Mouse (Mus musculus) urinary bladder, adult 2 months (tissue): ENCODE data around the gene Eva1c. TPM values are rescaled to one million over a fixed set of nuclear protein-coding genes. Genes with fewer than 3 reads are reported as not detected.

Experiments
- DNase-seq: peaks from one replicate; pipeline ENCODE4 v3.0.0; 2022; ENCODE audit warnings: low spot score
- polyA plus RNA-seq: library from polyadenylated mRNA; depleted of rRNA; stranded (reverse); fragments of >200 nt; gene quantifications from 2 replicates; pipeline ENCODE4 v1.2.3, GENCODE M21; 2012

Gene Eva1c
- polyA plus RNA-seq, 1 experiment = 12.0 TPM

DNA sequence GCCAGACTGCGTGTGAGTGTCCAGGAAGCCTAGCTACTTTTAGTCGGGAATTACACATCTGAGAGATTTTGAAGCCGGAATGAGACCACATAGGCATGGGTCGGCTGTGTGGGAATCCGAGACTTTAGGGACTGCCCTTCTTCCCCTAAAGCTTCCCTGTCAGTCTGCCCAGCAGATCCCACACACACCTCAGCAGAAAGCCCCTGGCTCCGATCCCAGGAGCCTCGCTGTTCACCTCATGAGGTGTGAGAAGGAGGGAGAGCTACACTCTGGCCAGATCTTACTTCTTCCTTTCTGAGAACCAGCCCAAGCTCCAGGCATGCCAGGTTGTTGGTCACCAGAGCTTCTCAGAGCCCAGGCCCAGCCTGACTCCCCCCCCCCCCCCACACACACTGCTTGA lies 38.2 kb downstream of the Eva1c start:
- DNase-seq = no peak

DNA sequence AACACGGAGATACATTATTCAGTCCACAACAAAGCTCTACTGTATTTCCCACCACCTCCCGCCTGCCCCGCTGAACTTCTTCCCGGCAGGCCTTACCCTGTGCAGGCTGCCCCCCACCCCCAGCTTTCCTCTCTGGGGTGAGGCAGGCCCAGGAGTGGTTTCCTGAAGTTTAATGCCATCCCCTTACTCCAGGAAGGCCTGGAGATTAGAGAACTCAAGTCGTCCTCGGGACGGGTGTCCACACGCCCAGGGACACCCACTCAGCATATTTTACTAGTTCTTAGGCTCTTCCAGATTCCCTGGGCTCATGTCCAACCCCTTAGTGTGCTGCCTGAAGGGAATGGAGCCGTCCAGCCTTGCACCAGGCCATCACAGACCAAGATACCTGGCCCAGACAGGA lies 39.1 kb downstream of the Eva1c start:
- DNase-seq = no peak

- DNase-seq = no peak
Measured at GRCm38 (mm10) chr16:90868129-90868528, 41.6 kb downstream of the Eva1c start.

- DNase-seq = no peak
Measured at GRCm38 (mm10) chr16:90869361-90869760, 42.8 kb downstream of the Eva1c start.

DNA sequence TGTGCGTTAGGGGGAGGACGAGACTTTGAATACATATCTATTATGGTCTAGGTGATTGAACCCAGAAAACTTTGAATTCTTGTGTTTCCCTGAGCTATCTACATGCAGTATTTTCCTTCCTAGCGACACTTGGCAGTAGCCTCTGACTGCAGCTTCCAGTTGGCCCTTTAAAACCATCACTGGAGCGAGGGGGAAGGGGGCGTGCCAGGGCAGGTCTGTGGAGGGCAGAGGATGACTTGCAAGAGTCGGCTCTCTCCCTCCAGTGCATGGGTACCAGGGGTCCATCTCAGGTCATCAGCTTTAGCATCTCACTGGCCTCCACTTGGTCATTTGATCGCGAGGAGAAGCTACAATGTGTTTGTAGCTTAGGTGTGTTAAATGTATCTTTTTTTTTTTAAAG lies 46.4 kb downstream of the Eva1c start:
- no peak for DNase-seq

- no peak for DNase-seq
Measured at GRCm38 (mm10) chr16:90874536-90874935, 48.0 kb downstream of the Eva1c start.

DNA sequence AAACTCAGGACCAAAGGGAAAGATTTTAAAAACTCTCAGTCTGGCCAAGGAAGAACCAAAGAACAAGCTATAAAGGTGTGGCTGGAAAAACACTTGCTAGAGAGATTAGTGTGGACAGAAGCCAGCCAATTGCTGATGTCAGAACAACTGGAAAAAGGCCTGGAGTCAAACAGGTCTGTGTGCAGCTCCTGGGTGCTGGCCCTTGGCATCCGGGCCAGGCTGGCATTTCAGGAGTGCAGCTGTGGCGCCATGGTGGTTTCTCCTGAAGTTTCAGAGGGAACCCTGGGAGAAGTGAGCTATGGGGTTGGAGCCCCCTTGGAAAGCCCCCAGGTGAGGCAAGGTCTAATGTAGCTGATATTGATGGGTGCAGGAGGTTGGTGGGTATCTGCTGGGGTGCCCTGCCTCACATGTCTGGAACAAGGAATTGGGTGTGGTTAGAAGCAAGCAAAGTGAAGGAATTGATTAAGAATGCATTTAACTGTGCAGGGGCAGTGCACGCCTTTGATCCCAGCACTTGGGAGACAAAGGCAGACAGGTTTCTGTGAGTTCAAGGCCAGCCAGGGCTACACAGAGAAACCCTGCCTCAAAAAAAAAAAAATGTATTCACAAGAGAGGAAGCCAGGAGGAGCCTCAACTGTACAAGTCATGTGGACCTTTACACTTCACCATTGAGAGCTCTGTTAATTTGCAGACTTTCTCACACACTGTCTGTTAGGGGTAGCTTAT lies 51.8 kb downstream of the Eva1c start:
- DNase-seq = no peak

- DNase-seq = no peak
Measured at GRCm38 (mm10) chr16:90882501-90882977, 56.0 kb downstream of the Eva1c start.

- no peak for DNase-seq
Measured at GRCm38 (mm10) chr16:90885351-90885750, 58.8 kb downstream of the Eva1c start.

- DNase-seq = no peak
Measured at GRCm38 (mm10) chr16:90885781-90886565, 59.5 kb downstream of the Eva1c start.

DNA sequence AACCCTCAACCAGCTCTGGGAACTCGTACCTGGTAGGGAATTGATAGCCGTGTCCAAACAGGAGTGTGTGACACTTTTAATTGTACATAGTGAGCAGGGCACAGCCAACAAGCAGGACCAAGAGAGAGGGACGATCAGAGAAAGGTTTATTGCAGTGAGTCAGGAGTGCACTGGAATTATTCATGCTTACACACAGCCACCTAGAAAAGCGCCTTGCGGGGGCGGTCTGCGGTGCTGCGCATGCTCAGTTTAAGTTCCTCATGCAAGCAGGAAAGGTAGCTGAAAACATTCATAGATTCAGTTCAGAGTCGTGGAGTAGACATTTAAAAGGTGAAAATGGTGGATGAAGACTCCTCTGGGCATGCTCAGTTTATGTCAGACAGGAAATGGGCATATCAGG lies 64.2 kb downstream of the Eva1c start:
- no peak for DNase-seq

GRCm38 (mm10) chr16:90891601-90892000 lies 65.1 kb downstream of the Eva1c start:
- DNase-seq = no peak

GRCm38 (mm10) chr16:90892081-90892480 lies 65.6 kb downstream of the Eva1c start:
- no peak for DNase-seq

DNA sequence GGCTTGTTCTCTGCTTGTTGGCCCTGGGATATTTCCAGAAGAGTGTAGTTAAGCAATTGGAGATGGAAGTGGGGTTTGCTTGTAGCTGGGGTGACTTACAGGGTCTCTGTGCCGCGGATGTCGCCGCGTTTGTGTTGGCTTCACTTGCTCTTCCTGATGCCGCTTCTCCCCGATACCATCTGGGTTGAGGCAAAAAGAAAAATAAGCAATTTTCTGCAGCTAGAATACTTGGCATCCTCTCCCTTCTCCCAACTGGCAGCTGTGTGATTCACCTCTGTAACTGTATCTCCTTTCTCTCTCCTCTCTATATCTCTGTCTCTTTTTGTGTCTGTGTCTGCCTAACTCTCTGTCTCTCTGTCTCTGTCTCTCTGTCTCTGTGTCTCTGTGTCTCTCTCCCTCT lies 66.5 kb downstream of the Eva1c start:
- no peak for DNase-seq

GRCm38 (mm10) chr16:90893792-90894191 lies 67.3 kb downstream of the Eva1c start:
- DNase-seq = no peak

GRCm38 (mm10) chr16:90897651-90898050 lies 71.1 kb downstream of the Eva1c start:
- no peak for DNase-seq

- DNase-seq = no peak
Measured at GRCm38 (mm10) chr16:90899498-90899897, 73.0 kb downstream of the Eva1c start.

DNA sequence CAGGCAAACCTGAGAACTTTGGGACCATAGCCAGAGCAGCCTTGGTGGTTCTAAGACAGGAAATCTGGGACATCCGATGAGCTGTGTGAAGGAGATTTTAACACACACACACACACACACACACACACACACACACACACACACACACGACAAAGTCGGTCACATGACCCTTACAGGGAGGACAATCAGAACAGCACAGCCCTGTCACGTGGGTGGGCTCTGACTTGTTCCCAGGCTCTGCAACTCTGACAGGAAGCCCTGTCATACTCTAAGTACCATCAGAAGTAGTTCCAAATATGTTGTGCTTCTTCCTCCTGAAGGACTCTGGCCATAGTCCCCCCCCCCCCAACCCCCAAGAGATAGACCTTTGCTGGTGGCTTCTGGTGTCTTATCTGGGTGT lies 74.8 kb downstream of the Eva1c start:
- no peak for DNase-seq

- DNase-seq = no peak
Measured at GRCm38 (mm10) chr16:90903300-90903699, 76.8 kb downstream of the Eva1c start.

- no peak for DNase-seq
Measured at GRCm38 (mm10) chr16:90907250-90907649, 80.7 kb downstream of the Eva1c start.

GRCm38 (mm10) chr16:90910855-90911533 lies 84.5 kb downstream of the Eva1c start:
- DNase-seq = no peak

DNA sequence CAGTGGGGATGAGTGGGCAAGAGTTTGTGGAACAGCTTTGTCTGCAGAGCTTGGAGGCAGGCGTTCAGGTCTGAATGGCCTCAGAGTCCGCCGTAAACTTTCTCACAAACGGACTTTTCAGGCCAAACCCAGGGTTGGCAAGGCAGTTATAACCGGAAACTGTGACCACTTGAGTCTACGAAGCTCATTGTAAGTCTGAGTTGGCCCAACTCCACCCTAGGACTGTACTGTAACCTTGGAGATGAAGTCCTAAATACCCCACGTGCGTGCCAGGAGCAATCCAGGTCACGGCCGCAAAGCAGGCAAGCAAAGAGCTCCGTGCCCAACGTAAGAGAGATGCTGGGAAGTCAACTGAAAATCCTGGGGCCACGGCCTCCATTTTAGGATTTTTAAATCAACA lies 85.2 kb downstream of the Eva1c start:
- no peak for DNase-seq

DNA sequence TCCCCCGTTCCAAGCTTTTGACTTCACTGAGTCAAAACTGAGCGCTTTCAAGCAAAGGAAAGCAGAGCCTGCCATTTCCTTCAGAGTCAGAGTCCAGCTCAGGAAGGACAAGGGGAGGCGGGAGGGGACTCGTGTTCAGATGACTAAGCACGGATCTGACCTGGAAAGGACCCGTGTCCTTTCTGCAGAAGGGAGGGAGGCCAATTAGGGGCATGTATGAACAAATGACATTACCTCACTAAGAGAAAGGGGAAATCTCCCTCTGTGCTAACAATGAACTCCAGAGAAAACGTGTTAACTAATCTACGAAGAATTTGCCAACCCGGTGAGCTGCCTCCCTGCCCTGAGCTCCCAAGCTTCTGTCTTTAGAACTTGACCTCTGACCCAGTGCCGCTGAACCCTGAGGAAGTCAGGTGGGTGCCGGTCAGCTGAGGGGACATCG lies 89.5 kb downstream of the Eva1c start:
- no peak for DNase-seq
